Mouse (Mus musculus): ENCODE measurements at regions not wholly inside any gene's neighbourhood (a gene's known extent, or its start where the extent isn't known, plus 50 kb on each side); places are given as distances from the start of the nearest gene placed in this dataset.

- no peaks in the 10 kb centered on the region for H3K9me3 ChIP-seq (ENCODE audit: control insufficient read depth, low read length)
- H3K36me3 ChIP-seq (ENCODE audit: control insufficient read depth, insufficient read depth, low read length) = no peaks in the 10 kb centered on the region
- DNase-seq (ENCODE audit: low spot score) = no peak
- WGBS = 34% methylated on average over 6 of the region's 6 CpGs
- H3K9ac ChIP-seq (ENCODE audit: low read depth, low read length, severe bottlenecking) = no peak overlapping the region
- H3K27me3 ChIP-seq (ENCODE audit: control insufficient read depth, insufficient read depth, low read length) = no peaks in the 10 kb centered on the region
- H3K4me1 ChIP-seq (ENCODE audit: control insufficient read depth, insufficient read depth, low read length) = no peaks in the 10 kb centered on the region; the same call in 1 of the 2 replicates
- no peak for ATAC-seq (ENCODE audit: low FRiP score, low read depth)
- TF ChIP-seq POLR2A (IDR thresholded peaks at IDR 0.05; ENCODE audit: borderline replicate concordance, extremely low read depth, insufficient read depth, insufficient read length) = no peak
- H3K4me3 ChIP-seq (replicated peaks; ENCODE audit: low read length) = no peak overlapping the region
- H3K4me2 ChIP-seq (replicated peaks; ENCODE audit: low read depth, low read length, severe bottlenecking) = no peak overlapping the region
- H3K27ac ChIP-seq (replicated peaks; ENCODE audit: low read depth, low read length) = no peak overlapping the region
Measured at GRCm38 (mm10) chr2:178594177-178594576, 163.8 kb downstream of the Cdh26 start.

GRCm38 (mm10) chr2:178596312-178597083, 166.2 kb downstream of the Cdh26 start:
- Histone ChIP-seq H3K4me1 (ENCODE audit: control insufficient read depth, insufficient read depth, low read length) (no peaks in the 10 kb centered on the region; the same call in 1 of the 2 replicates), H3K4me2 (replicated peaks; ENCODE audit: low read depth, low read length, severe bottlenecking) (no peak overlapping the region), H3K36me3 (ENCODE audit: control insufficient read depth, insufficient read depth, low read length) (no peaks in the 10 kb centered on the region), H3K27ac (replicated peaks; ENCODE audit: low read depth, low read length) (no peak overlapping the region), H3K4me3 (replicated peaks; ENCODE audit: low read length) (no peak overlapping the region), H3K9ac (ENCODE audit: low read depth, low read length, severe bottlenecking) (no peak overlapping the region), H3K27me3 (ENCODE audit: control insufficient read depth, insufficient read depth, low read length) (no peaks in the 10 kb centered on the region), H3K9me3 (ENCODE audit: control insufficient read depth, low read length) (no peaks in the 10 kb centered on the region)
- TF ChIP-seq POLR2A (IDR thresholded peaks at IDR 0.05; ENCODE audit: borderline replicate concordance, extremely low read depth, insufficient read depth, insufficient read length) = no peak
- WGBS = 60% methylated on average over 16 of the region's 16 CpGs
- ATAC-seq (ENCODE audit: low FRiP score, low read depth) (no peak), DNase-seq (ENCODE audit: low spot score) (no peak)

GRCm38 (mm10) chr2:178597084-178597470, 166.7 kb downstream of the Cdh26 start:
- Histone ChIP-seq H3K27me3 (ENCODE audit: control insufficient read depth, insufficient read depth, low read length) (no peaks in the 10 kb centered on the region), H3K4me1 (ENCODE audit: control insufficient read depth, insufficient read depth, low read length) (no peaks in the 10 kb centered on the region; the same call in 1 of the 2 replicates), H3K36me3 (ENCODE audit: control insufficient read depth, insufficient read depth, low read length) (no peaks in the 10 kb centered on the region), H3K9me3 (ENCODE audit: control insufficient read depth, low read length) (no peaks in the 10 kb centered on the region), H3K4me2 (replicated peaks; ENCODE audit: low read depth, low read length, severe bottlenecking) (no peak overlapping the region), H3K27ac (replicated peaks; ENCODE audit: low read depth, low read length) (no peak overlapping the region), H3K9ac (ENCODE audit: low read depth, low read length, severe bottlenecking) (no peak overlapping the region), H3K4me3 (replicated peaks; ENCODE audit: low read length) (no peak overlapping the region)
- ATAC-seq (ENCODE audit: low FRiP score, low read depth) (no peak), DNase-seq (ENCODE audit: low spot score) (no peak)
- 58% methylated on average over 7 of the region's 7 CpGs for WGBS
- no peak for TF ChIP-seq POLR2A (IDR thresholded peaks at IDR 0.05; ENCODE audit: borderline replicate concordance, extremely low read depth, insufficient read depth, insufficient read length)

- 97% methylated on average over 5 of the region's 5 CpGs for WGBS
- Histone ChIP-seq H3K4me3 (replicated peaks; ENCODE audit: low read length) (no peak overlapping the region), H3K36me3 (ENCODE audit: control insufficient read depth, insufficient read depth, low read length) (no peaks in the 10 kb centered on the region), H3K9me3 (ENCODE audit: control insufficient read depth, low read length) (no peaks in the 10 kb centered on the region), H3K27ac (replicated peaks; ENCODE audit: low read depth, low read length) (no peak overlapping the region), H3K9ac (ENCODE audit: low read depth, low read length, severe bottlenecking) (no peak overlapping the region), H3K4me1 (ENCODE audit: control insufficient read depth, insufficient read depth, low read length) (no peaks in the 10 kb centered on the region; the same call in 1 of the 2 replicates), H3K27me3 (ENCODE audit: control insufficient read depth, insufficient read depth, low read length) (no peaks in the 10 kb centered on the region), H3K4me2 (replicated peaks; ENCODE audit: low read depth, low read length, severe bottlenecking) (no peak overlapping the region)
- ATAC-seq (ENCODE audit: low FRiP score, low read depth) (no peak), DNase-seq (ENCODE audit: low spot score) (no peak)
- no peak for TF ChIP-seq POLR2A (IDR thresholded peaks at IDR 0.05; ENCODE audit: borderline replicate concordance, extremely low read depth, insufficient read depth, insufficient read length)
Measured at GRCm38 (mm10) chr2:178598371-178598770, 168.0 kb downstream of the Cdh26 start.

- Histone ChIP-seq H3K9me3 (ENCODE audit: control insufficient read depth, low read length) (no peaks in the 10 kb centered on the region), H3K36me3 (ENCODE audit: control insufficient read depth, insufficient read depth, low read length) (no peaks in the 10 kb centered on the region), H3K4me2 (replicated peaks; ENCODE audit: low read depth, low read length, severe bottlenecking) (no peak overlapping the region), H3K27ac (replicated peaks; ENCODE audit: low read depth, low read length) (no peak overlapping the region), H3K4me1 (ENCODE audit: control insufficient read depth, insufficient read depth, low read length) (no peaks in the 10 kb centered on the region; the same call in 1 of the 2 replicates), H3K4me3 (replicated peaks; ENCODE audit: low read length) (no peak overlapping the region), H3K27me3 (ENCODE audit: control insufficient read depth, insufficient read depth, low read length) (no peaks in the 10 kb centered on the region), H3K9ac (ENCODE audit: low read depth, low read length, severe bottlenecking) (no peak overlapping the region)
- ATAC-seq (ENCODE audit: low FRiP score, low read depth) (no peak), DNase-seq (ENCODE audit: low spot score) (no peak)
- 97% methylated on average over 3 of the region's 3 CpGs for WGBS
- TF ChIP-seq POLR2A (IDR thresholded peaks at IDR 0.05; ENCODE audit: borderline replicate concordance, extremely low read depth, insufficient read depth, insufficient read length) = no peak
Measured at GRCm38 (mm10) chr2:178598836-178599235, 168.5 kb downstream of the Cdh26 start.

Data from limb, embryonic 14.5 days (tissue).